Mouse (Mus musculus): ENCODE results near the gene Tex52. TPM values are rescaled to one million over a fixed set of nuclear protein-coding genes. Genes with fewer than 3 reads are reported as not detected.

The Tex52 gene
- total and polyA plus RNA-seq, 2 experiments from 2014 or later, result not detected

GRCm38 (mm10) chr6:128423496-128424268 is 48.4 kb downstream of the Tex52 start:
- DNase-seq (ENCODE audit: low spot score) (no peak), ATAC-seq (ENCODE audit: insufficient read depth, low read depth) (no peak)
- no peaks in the 10 kb centered on the region for H3K27me3 ChIP-seq (ENCODE audit: control insufficient read depth, insufficient read depth, low read length)
- 0 out of 2 replicates have a peak, but pooled peaks cover 5% of the 10 kb centered on the region for H3K36me3 ChIP-seq (replicated peaks; ENCODE audit: control insufficient read depth, insufficient read depth, low read length)
- H3K9me3 ChIP-seq (replicated peaks; ENCODE audit: control insufficient read depth, low read length), result no peaks in the 10 kb centered on the region
- H3K4me3 ChIP-seq (ENCODE audit: low read depth, low read length), result peak overlapping the region; percentile 63
- TF ChIP-seq EP300 (IDR thresholded peaks at IDR 0.05; ENCODE audit: low read depth) (no peak), CTCF (IDR thresholded peaks at IDR 0.05; ENCODE audit: low read depth) (no peak)
- H3K9ac ChIP-seq (replicated peaks; ENCODE audit: low read depth, low read length), result peak overlapping the region; percentile 60
- H3K27ac ChIP-seq (ENCODE audit: low read depth), result peak overlapping the region; percentile 93
- WGBS, result 38% methylated on average over 14 of the region's 16 CpGs
- no peaks in the 10 kb centered on the region; the same call in 1 of the 2 replicates for H3K4me1 ChIP-seq (ENCODE audit: control insufficient read depth, insufficient read depth)
- peak overlapping the region; percentile 66 for H3K4me2 ChIP-seq (ENCODE audit: low read depth, low read length)

- WGBS, result under 1% methylated on average over 42 of the region's 42 CpGs
- ATAC-seq (ENCODE audit: insufficient read depth, low read depth), result peak; percentile 98
- Histone ChIP-seq H3K4me2 (ENCODE audit: low read depth, low read length) (peak within 1 kb of the TSS; percentile 66), H3K4me3 (ENCODE audit: low read depth, low read length) (peak within 1 kb of the TSS; percentile 63), H3K9ac (replicated peaks; ENCODE audit: low read depth, low read length) (peak within 1 kb of the TSS; percentile 60), H3K9me3 (replicated peaks; ENCODE audit: control insufficient read depth, low read length) (no peaks in the 10 kb centered on the region), H3K27ac (ENCODE audit: low read depth) (peak within 1 kb of the TSS; percentile 93), H3K36me3 (replicated peaks; ENCODE audit: control insufficient read depth, insufficient read depth, low read length) (0 out of 2 replicates have a peak, but pooled peaks cover 13% of the 10 kb centered on the region), H3K4me1 (ENCODE audit: control insufficient read depth, insufficient read depth) (no peaks in the 10 kb centered on the region; the same call in 1 of the 2 replicates), H3K27me3 (ENCODE audit: control insufficient read depth, insufficient read depth, low read length) (no peaks in the 10 kb centered on the region)
- TF ChIP-seq EP300 (IDR thresholded peaks at IDR 0.05; ENCODE audit: low read depth), result no peak; the same call in 1 of the 2 replicates
- no peak for TF ChIP-seq CTCF (IDR thresholded peaks at IDR 0.05; ENCODE audit: low read depth)
- peak; percentile 98 for DNase-seq (ENCODE audit: low spot score)
These were observed 49.2 kb downstream of the Tex52 start, which contains the start of gene Itfg2 for GRCm38 (mm10) chr6:128424269-128425019. Gene Itfg2 (minus strand): TSS chr6:128424931.

- H3K27me3 ChIP-seq (ENCODE audit: control insufficient read depth, insufficient read depth, low read length), result no peaks in the 10 kb centered on the region
- peaks cover 16% of the 10 kb centered on the region for H3K36me3 ChIP-seq (replicated peaks; ENCODE audit: control insufficient read depth, insufficient read depth, low read length)
- WGBS, result 19% methylated on average over 9 of the region's 9 CpGs
- no peak for ATAC-seq (ENCODE audit: insufficient read depth, low read depth)
- TF ChIP-seq CTCF (IDR thresholded peaks at IDR 0.05; ENCODE audit: low read depth), result no peak
- H3K9ac ChIP-seq (replicated peaks; ENCODE audit: low read depth, low read length), result peak overlapping the region; percentile 60
- no peak for DNase-seq (ENCODE audit: low spot score)
- H3K27ac ChIP-seq (ENCODE audit: low read depth), result peak overlapping the region; percentile 93
- peak overlapping the region; percentile 66 for H3K4me2 ChIP-seq (ENCODE audit: low read depth, low read length)
- H3K4me1 ChIP-seq (ENCODE audit: control insufficient read depth, insufficient read depth), result no peaks in the 10 kb centered on the region; the same call in 1 of the 2 replicates
- H3K4me3 ChIP-seq (ENCODE audit: low read depth, low read length), result peak overlapping the region; percentile 63
- no peaks in the 10 kb centered on the region for H3K9me3 ChIP-seq (replicated peaks; ENCODE audit: control insufficient read depth, low read length)
These were observed 49.8 kb downstream of the Tex52 start for GRCm38 (mm10) chr6:128425046-128425445.

GRCm38 (mm10) chr6:128427571-128427970 is 52.3 kb downstream of the Tex52 start:
- no peak overlapping the region for H3K27ac ChIP-seq (ENCODE audit: low read depth)
- DNase-seq (ENCODE audit: low spot score) (no peak), ATAC-seq (ENCODE audit: insufficient read depth, low read depth) (no peak)
- H3K4me2 ChIP-seq (ENCODE audit: low read depth, low read length), result no peak overlapping the region
- H3K4me3 ChIP-seq (ENCODE audit: low read depth, low read length), result no peak overlapping the region
- no peak for TF ChIP-seq EP300 (IDR thresholded peaks at IDR 0.05; ENCODE audit: low read depth)
- no peak for TF ChIP-seq CTCF (IDR thresholded peaks at IDR 0.05; ENCODE audit: low read depth)
- H3K9ac ChIP-seq (replicated peaks; ENCODE audit: low read depth, low read length), result no peak overlapping the region
- peaks cover 41% of the 10 kb centered on the region for H3K36me3 ChIP-seq (replicated peaks; ENCODE audit: control insufficient read depth, insufficient read depth, low read length)
- H3K9me3 ChIP-seq (replicated peaks; ENCODE audit: control insufficient read depth, low read length), result no peaks in the 10 kb centered on the region
- no peaks in the 10 kb centered on the region for H3K27me3 ChIP-seq (ENCODE audit: control insufficient read depth, insufficient read depth, low read length)
- H3K4me1 ChIP-seq (ENCODE audit: control insufficient read depth, insufficient read depth), result peaks cover 7% of the 10 kb centered on the region
- WGBS, result 89% methylated on average over 5 of the region's 5 CpGs

- peaks cover 12% of the 10 kb centered on the region for H3K4me1 ChIP-seq (ENCODE audit: control insufficient read depth, insufficient read depth)
- H3K27me3 ChIP-seq (ENCODE audit: control insufficient read depth, insufficient read depth, low read length), result no peaks in the 10 kb centered on the region
- no peak overlapping the region for H3K9ac ChIP-seq (replicated peaks; ENCODE audit: low read depth, low read length)
- no peak for ATAC-seq (ENCODE audit: insufficient read depth, low read depth)
- H3K36me3 ChIP-seq (replicated peaks; ENCODE audit: control insufficient read depth, insufficient read depth, low read length), result peaks cover 58% of the 10 kb centered on the region
- H3K4me3 ChIP-seq (ENCODE audit: low read depth, low read length), result no peak overlapping the region
- H3K4me2 ChIP-seq (ENCODE audit: low read depth, low read length), result no peak overlapping the region
- no peaks in the 10 kb centered on the region for H3K9me3 ChIP-seq (replicated peaks; ENCODE audit: control insufficient read depth, low read length)
- no peak for DNase-seq (ENCODE audit: low spot score)
- WGBS, result 95% methylated on average over 2 of the region's 2 CpGs
- no peak overlapping the region for H3K27ac ChIP-seq (ENCODE audit: low read depth)
- TF ChIP-seq EP300 (IDR thresholded peaks at IDR 0.05; ENCODE audit: low read depth) (no peak), CTCF (IDR thresholded peaks at IDR 0.05; ENCODE audit: low read depth) (no peak)
These were observed 54.0 kb downstream of the Tex52 start for GRCm38 (mm10) chr6:128429300-128429699.

All from heart, postnatal 0 days (tissue).